Mouse (Mus musculus): ENCODE results near the gene Surf2.

Surf2 gene

DNA sequence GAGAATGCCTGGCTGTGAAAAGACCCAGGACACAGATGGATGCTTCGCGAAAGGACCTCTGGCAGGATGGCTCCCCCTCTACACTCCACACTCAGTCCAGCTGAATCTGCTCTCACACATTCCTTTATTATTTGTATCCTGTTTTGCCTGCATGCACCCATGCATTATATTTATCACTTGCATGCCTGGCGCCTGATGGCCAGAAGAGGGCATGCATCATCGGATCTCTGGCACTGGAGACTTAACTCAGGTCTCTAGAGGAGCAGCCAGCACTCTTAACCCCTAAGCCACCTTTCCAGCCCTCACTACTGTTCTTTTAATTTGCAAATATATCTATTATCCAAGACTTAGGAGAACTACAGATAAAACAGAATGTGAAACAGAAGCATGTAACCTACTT is 44.6 kb downstream of the Surf2 start:
- DNase-seq (ENCODE audit: low read depth), result no peak

DNA sequence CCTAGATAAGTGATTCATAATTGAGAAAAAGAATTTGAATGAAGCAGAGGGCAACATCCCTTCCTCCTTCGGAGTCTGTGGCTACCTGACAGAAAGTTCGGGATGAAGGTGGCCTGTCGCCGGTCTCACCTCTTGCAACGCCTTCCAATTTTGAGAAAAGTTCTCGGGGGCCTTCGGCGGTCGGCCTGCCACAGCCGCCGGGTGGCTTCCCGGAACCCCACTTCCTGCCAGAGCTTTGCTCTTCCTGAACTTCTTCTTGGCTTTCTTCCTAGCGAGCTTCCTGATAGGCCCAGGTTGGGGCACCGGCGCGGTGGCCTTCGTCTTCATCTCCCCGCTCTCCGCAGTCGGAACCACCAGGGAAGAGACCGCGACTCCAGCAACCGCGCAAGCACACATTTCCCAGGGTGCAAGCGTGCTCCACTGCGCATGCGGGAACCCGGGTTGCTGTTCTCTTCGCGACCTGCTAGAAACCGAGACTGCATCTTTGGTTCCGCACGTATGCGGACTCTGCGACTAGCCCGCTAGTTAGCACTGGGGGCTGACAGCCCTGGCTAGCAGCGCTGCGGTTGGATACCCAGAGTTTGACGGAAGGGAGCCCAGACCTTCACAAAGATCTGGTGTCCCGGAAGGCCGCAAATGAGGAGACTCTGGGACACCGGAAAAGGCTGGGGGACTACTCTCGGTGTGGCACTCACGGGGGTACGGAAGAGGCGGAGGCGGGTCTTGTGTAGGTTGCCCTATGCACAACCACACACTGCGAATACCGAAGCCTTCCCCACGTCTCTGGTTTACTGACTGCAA is 48.0 kb downstream of the Surf2 start, which contains the start of gene Rexo4:
TSS of gene Rexo4 (minus strand) at position 464 of the 801 bp plus-strand sequence.
- peak; percentile 99 for DNase-seq (ENCODE audit: low read depth)

DNA sequence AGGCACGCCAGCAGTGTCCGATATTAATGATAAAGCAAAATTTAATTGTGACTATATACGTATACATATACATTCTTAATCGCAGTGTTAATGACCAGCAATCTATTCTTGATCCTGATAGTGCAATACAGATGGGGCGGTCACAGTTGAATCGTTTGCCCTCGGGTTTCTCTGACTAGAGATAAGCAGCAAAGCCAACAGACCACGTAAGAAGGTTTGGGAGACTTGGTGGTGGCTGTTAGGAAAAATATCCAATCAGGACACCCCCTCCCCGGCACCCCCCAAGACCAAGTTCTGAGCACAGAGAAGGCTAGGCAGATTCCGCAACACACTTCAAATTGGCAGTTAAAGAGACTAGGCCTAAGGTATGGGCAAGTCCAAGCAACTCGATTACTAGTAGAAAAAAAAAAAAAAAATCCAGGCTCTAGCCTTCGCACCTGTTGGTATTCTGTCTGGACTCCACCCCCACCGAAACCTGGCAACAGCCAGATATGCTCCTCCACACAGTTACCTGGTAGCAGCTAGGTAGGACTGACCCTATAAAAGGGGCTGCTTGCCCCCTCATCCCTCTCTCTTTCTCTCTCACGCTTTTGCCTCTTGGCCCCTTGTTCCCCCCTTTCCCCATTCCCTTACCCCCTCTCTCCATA is 48.7 kb downstream of the Surf2 start:
- DNase-seq (ENCODE audit: low read depth), result no peak

DNA sequence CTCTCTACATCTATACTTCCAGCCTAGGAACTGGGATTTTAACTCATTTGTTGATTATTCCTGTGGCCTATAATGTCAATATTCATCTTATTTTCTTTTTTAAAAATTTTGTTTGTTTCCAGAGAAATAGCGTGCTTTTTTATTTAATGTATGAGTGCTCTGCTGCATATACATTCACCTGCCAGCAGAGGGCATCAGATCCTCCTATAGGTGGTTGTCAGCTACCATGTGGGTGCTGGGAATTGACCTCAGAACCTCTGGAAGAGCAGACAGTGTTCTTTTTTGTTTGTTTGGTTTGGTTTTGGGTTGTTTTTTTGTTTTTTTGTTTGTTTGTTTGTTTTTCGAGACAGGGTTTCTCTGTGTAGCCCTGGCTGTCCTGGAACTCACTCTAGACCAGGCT is 51.1 kb downstream of the Surf2 start:
- DNase-seq (ENCODE audit: low read depth), result peak; percentile 42
